Mouse (Mus musculus): Measurements from ENCODE around the gene Gm10840.

DNA sequence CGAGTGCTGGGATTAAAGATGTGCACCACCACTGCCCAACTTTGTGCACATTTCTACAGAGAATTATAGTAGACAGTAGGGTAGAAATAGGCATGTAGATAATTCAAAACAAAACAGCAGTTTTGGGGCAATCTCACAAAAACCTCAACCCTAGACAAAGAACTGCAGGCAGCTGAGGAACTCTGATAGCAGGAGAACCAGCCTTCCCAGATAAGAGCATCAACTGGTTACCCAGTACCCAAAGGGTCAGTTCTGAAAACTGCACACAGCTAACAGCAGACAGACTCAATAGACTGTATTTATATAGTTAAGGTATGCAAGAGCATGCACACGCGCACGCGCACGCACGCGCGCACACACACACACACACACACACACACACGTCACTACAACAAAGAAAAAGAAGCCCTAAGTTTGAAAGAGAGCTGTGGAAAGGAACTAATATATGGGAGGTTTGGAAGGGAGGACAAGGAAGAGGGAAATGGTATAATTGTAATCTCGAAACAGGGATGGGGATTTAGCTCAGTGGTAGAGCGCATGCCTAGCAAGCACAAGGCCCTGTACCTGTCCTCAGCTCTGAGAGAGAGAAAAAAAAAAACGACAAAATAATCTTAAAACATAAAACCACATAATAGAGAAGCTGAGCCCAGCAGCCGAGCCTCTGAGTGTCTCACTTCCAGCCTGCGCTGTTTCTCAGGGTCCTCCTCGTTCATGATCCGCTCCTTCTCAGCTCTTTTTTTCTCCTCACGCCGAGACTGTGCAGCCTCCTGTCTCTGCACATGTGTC is 40.9 kb downstream of the Gm10840 start:
- TF ChIP-seq CTCF (IDR thresholded peaks at IDR 0.05; ENCODE audit: low read depth, low read length): no peak
- no peak for TF ChIP-seq POLR2A (IDR thresholded peaks at IDR 0.05; ENCODE audit: extremely low read depth, insufficient read depth, low read length)

All from liver, adult 2 months (tissue).